Mouse (Mus musculus) intestine, postnatal 0 days (tissue): ENCODE results near the gene Max. TPM values are rescaled to one million over a fixed set of nuclear protein-coding genes. Genes with fewer than 3 reads are reported as not detected.

Experiments used
- ATAC-seq: fragments of 200-750 bp; cut with Nextera tagmentation; 2 replicates; pipeline ENCODE4 v1.8.0; 2017; ENCODE audit warnings: mild to moderate bottlenecking, moderate TSS enrichment, moderate library complexity
- H3K27ac ChIP-seq: fragments of 300-500 bp; sonication (generic); 2 replicates; pipeline ENCODE4 v1.5.1; 2014; ENCODE audit warnings: mild to moderate bottlenecking, low read depth, low read length, moderate library complexity
- H3K27me3 ChIP-seq: fragments of 300-500 bp; sonication (generic); replicated peaks from 2 replicates; pipeline ENCODE4 v1.6.1; 2014; ENCODE audit warnings: low read length, mixed read lengths; ENCODE audit not compliant: control insufficient read depth, insufficient read depth
- H3K36me3 ChIP-seq: fragments of 300-500 bp; sonication (generic); 2 replicates; pipeline ENCODE4 v1.6.1; 2014; ENCODE audit warnings: mild to moderate bottlenecking, moderate library complexity; ENCODE audit not compliant: control insufficient read depth, insufficient read depth
- H3K4me1 ChIP-seq: fragments of 300-500 bp; sonication (generic); replicated peaks from 2 replicates; pipeline ENCODE4 v1.6.1; 2014; ENCODE audit warnings: antibody characterized with exemption, low read length, mixed read lengths; ENCODE audit not compliant: control insufficient read depth, insufficient read depth
- H3K4me2 ChIP-seq: fragments of 300-500 bp; sonication (generic); replicated peaks from 2 replicates; pipeline ENCODE4 v1.6.1; 2014; ENCODE audit warnings: low read depth, mild to moderate bottlenecking, moderate library complexity
- H3K4me3 ChIP-seq: fragments of 300-500 bp; sonication (generic); 2 replicates; pipeline ENCODE4 v1.5.1; 2014; ENCODE audit warnings: low read depth, low read length
- H3K9ac ChIP-seq: fragments of 300-500 bp; sonication (generic); 2 replicates; pipeline ENCODE4 v1.6.1; 2014; ENCODE audit warnings: mild to moderate bottlenecking, low read depth, low read length
- H3K9me3 ChIP-seq: fragments of 300-500 bp; sonication (generic); 2 replicates; pipeline ENCODE4 v1.6.1; 2016; ENCODE audit warnings: mixed run types; ENCODE audit not compliant: control insufficient read depth
- CTCF ChIP-seq: sonication (generic); IDR thresholded peaks from 2 replicates; pipeline ENCODE4 v1.5.1; 2016; ENCODE audit warnings: low read depth, mild to moderate bottlenecking, control low read depth, antibody characterized with exemption, moderate library complexity
- WGBS: fragments of 180-500 bp; shearing (Covaris S2); extraction: QIAGEN DNeasy Blood & Tissue Kit; methylation state at CpG from one replicate; pipeline ENCODE4 v1.1.7; 2014; 5-methylcytosine and 5-hydroxymethylcytosine counted together
- polyA plus RNA-seq: library from polyadenylated mRNA; unstranded; fragments of >200 nt; fragmentation: Nextera tagmentation; extraction: Ambion mirVana; gene quantifications from 2 replicates; pipeline ENCODE4 v1.2.1, GENCODE M21; 2015

Gene Max
- 24.7 and 27.7 TPM in 2 replicates for polyA plus RNA-seq

GRCm38 (mm10) chr12:76961932-76962891 is at the start of gene Max:
Max (minus strand) TSS chr12:76962201.
- peak; percentile 99 for ATAC-seq
- peak within 1 kb of the TSS; percentile 95 for H3K9ac ChIP-seq
- H3K4me2 ChIP-seq = peak within 1 kb of the TSS; percentile 86
- peak within 1 kb of the TSS; percentile 87 for H3K27ac ChIP-seq
- H3K9me3 ChIP-seq = no peaks in the 10 kb centered on the region
- H3K4me1 ChIP-seq = peaks cover 4% of the 10 kb centered on the region
- WGBS = under 1% methylated on average over 72 of the region's 73 CpGs
- no peaks in the 10 kb centered on the region for H3K27me3 ChIP-seq
- peak within 1 kb of the TSS; percentile 88 for H3K4me3 ChIP-seq
- peaks cover 12% of the 10 kb centered on the region; the same call in 1 of the 2 replicates for H3K36me3 ChIP-seq
- no peak; the same call in 1 of the 2 replicates for TF ChIP-seq CTCF

- no peak for ATAC-seq
- TF ChIP-seq CTCF = peak; percentile 59
- Histone ChIP-seq H3K9me3 (no peaks in the 10 kb centered on the region), H3K27me3 (0 out of 2 replicates have a peak, but pooled peaks cover 5% of the 10 kb centered on the region), H3K9ac (no peak overlapping the region), H3K4me1 (no peaks in the 10 kb centered on the region), H3K36me3 (no peaks in the 10 kb centered on the region), H3K4me3 (no peak overlapping the region), H3K27ac (no peak overlapping the region), H3K4me2 (no peak overlapping the region)
- 46% methylated on average over 6 of the region's 6 CpGs for WGBS
Observed at GRCm38 (mm10) chr12:77011092-77011720, 49.2 kb upstream of the Max start.

- Histone ChIP-seq H3K4me2 (no peak overlapping the region), H3K9me3 (no peaks in the 10 kb centered on the region), H3K36me3 (no peaks in the 10 kb centered on the region), H3K4me3 (no peak overlapping the region), H3K9ac (no peak overlapping the region), H3K27ac (no peak overlapping the region), H3K4me1 (no peaks in the 10 kb centered on the region), H3K27me3 (0 out of 2 replicates have a peak, but pooled peaks cover 5% of the 10 kb centered on the region)
- WGBS = 49% methylated on average over 20 of the region's 20 CpGs
- ATAC-seq = no peak
- peak; percentile 41 for TF ChIP-seq CTCF
Observed at GRCm38 (mm10) chr12:77009202-77010030, 47.4 kb upstream of the Max start.

GRCm38 (mm10) chr12:77004893-77005292 is 42.9 kb upstream of the Max start:
- 51% methylated on average over 10 of the region's 10 CpGs for WGBS
- Histone ChIP-seq H3K9ac (no peak overlapping the region), H3K4me3 (no peak overlapping the region), H3K4me1 (no peaks in the 10 kb centered on the region), H3K27me3 (0 out of 2 replicates have a peak, but pooled peaks cover 5% of the 10 kb centered on the region), H3K9me3 (no peaks in the 10 kb centered on the region), H3K4me2 (no peak overlapping the region), H3K27ac (no peak overlapping the region), H3K36me3 (no peaks in the 10 kb centered on the region)
- no peak for TF ChIP-seq CTCF
- no peak for ATAC-seq

- Histone ChIP-seq H3K4me3 (no peak overlapping the region), H3K4me2 (no peak overlapping the region), H3K27ac (no peak overlapping the region), H3K36me3 (no peaks in the 10 kb centered on the region), H3K9ac (no peak overlapping the region), H3K9me3 (no peaks in the 10 kb centered on the region), H3K4me1 (no peaks in the 10 kb centered on the region), H3K27me3 (peaks cover 3% of the 10 kb centered on the region; the same call in 1 of the 2 replicates)
- no peak for ATAC-seq
- 89% methylated on average over 8 of the region's 8 CpGs for WGBS
- TF ChIP-seq CTCF = no peak
Observed at GRCm38 (mm10) chr12:77002551-77003228, 40.7 kb upstream of the Max start.
